Mouse (Mus musculus): ENCODE data around the gene Ssbp3. TPM values are rescaled to one million over a fixed set of nuclear protein-coding genes. Genes with fewer than 3 reads are reported as not detected.

Gene Ssbp3
- polyA plus RNA-seq, 1 experiment from 2014 or later, result 43.3 TPM

DNA sequence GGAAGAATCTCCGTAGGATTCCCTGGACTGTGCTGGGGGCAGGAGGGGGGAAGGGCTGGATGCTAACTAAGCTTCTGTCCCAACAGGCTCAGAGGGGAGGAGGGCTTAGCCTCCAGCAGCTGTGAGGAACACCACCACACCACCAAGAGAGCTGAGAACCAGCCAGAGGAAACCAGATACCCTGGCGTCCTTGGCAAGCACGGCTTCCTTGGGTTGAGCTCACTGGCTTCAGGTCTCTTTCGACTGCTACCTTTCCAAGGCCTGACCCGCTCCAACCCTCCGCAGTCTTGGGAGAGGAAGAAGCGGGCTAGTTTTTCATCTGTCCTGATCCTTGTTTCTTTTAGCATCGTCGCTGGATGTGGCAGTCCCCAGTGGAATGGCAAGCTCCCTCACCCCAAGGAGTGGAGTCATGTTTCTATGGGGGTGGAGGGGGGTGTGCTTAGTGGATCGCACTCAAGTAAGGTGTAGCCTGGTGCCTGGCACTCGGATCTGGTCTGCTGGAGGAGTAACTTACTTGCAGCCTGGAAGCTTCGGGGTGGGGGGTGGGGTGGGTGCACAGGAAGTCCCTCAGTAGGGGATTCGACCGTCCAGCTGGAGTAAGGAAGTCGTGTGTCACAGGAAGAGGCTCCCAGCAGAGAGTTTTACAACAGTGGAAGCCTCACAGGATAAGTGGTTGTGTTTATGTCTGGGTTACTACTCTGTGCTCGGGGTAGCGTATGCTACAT is 2.6 kb upstream of the Ssbp3 start:
- Histone ChIP-seq H3K27ac (replicated peaks in 1 of 2; ENCODE audit: control insufficient read depth in 1 of 2, insufficient read depth in 1 of 2, low read depth in 2 of 2, low read length in 2 of 2) (peak overlapping the region; percentile 77 to 95), H3K9me3 (ENCODE audit: control insufficient read depth, low read length) (no peaks in the 10 kb centered on the region), H3K4me3 (ENCODE audit: control insufficient read depth in 1 of 2, insufficient read depth in 1 of 2, low read depth in 1 of 2, low read length in 2 of 2) (peak overlapping the region in 1 of 2 experiments; percentile 8; a peak in 1 of 4 replicates), H3K9ac (ENCODE audit: low read length) (peak overlapping the region; percentile 54; the same call in 1 of the 2 replicates), H3K27me3 (ENCODE audit: control insufficient read depth, insufficient read depth, low read length) (no peaks in the 10 kb centered on the region), H3K4me1 (ENCODE audit: control insufficient read depth in 2 of 2, insufficient read depth in 2 of 2, low read length in 2 of 2) (peaks cover 28 to 37% of the 10 kb centered on the region in 2 experiments), H3K36me3 (ENCODE audit: control insufficient read depth, insufficient read depth, low read length) (no peaks in the 10 kb centered on the region), H3K4me2 (ENCODE audit: low read length) (peak overlapping the region; percentile 92)
- no peak for ATAC-seq (ENCODE audit: insufficient number of reproducible peaks, insufficient read depth, low FRiP score, low read depth)
- 11% methylated on average over 17 of the region's 17 CpGs for WGBS

DNA sequence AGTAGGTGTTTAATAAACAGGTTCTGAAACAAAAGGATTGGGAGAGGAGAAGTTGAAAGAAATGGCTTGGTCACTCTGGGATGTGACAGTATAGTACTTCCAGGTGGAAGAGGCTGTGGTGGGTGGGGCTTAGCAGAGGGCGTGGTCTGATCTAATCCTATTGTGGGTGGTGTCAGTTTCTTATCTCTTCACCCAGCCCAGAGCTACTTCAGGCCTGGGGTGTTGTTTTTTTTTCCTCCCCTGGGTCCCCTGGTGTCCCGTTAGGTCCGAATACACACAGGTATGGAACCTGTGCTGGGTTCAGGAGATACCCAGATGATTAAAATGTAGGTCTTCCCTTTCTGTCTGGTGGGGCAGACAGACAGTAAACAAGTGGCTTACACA is 2.1 kb upstream of the Ssbp3 start:
- no peak for ATAC-seq (ENCODE audit: insufficient number of reproducible peaks, insufficient read depth, low FRiP score, low read depth)

DNA sequence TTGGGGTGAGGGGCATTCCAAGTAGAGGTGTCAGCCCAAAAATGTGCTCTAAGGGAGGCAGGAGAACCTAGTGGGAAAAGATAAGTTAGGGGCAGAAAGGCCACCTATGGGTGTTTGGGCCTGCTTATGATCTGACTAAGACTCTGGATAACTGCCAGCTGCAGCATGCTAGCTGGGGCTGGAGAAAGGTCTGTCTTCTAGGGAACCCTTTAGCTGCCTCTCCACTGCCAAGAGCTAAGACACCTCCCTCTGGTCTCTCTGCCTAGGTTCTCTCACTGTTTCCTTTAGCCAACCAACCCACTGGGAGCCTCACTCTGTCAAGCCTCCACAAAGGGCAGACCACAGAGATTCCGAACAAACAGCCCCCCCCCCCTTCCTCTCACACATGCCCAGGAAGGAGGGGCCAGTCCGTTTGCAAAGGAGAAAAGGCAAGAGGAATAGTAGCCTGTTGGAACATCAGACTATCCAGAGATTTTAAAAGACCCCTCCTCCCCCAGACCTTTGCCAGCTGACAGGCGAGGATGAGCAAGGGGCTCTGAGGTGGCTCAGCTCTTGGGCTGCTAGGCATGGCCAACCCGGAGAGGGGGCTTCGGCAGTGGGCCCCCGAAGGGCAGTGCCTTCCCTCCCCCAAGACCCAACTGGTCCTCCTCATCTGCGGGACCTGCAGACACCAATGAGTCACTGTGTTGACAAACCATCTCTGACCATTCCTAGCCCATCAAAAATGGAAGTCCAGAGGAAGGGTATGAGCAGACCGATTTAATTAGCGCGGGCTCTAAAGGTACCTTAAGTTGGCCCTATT is 1.4 kb upstream of the Ssbp3 start:
- peaks cover 3% of the 10 kb centered on the region for H3K36me3 ChIP-seq (ENCODE audit: control insufficient read depth, insufficient read depth, low read length)
- H3K4me1 ChIP-seq (ENCODE audit: control insufficient read depth in 2 of 2, insufficient read depth in 2 of 2, low read length in 2 of 2), result peaks cover 40 to 50% of the 10 kb centered on the region in 2 experiments
- H3K4me3 ChIP-seq (ENCODE audit: control insufficient read depth in 1 of 2, insufficient read depth in 1 of 2, low read depth in 1 of 2, low read length in 2 of 2), result peak overlapping the region; percentile 13 to 98; a peak in 3 of 4 replicates
- H3K27me3 ChIP-seq (ENCODE audit: control insufficient read depth, insufficient read depth, low read length), result no peaks in the 10 kb centered on the region
- H3K4me2 ChIP-seq (ENCODE audit: low read length), result peak overlapping the region; percentile 92
- 11% methylated on average over 10 of the region's 10 CpGs for WGBS
- H3K27ac ChIP-seq (replicated peaks in 1 of 2; ENCODE audit: control insufficient read depth in 1 of 2, insufficient read depth in 1 of 2, low read depth in 2 of 2, low read length in 2 of 2), result peak overlapping the region; percentile 77 to 95
- H3K9ac ChIP-seq (ENCODE audit: low read length), result peak overlapping the region; percentile 66
- no peaks in the 10 kb centered on the region for H3K9me3 ChIP-seq (ENCODE audit: control insufficient read depth, low read length)
- peak; percentile 19; the same call in 1 of the 2 replicates for ATAC-seq (ENCODE audit: insufficient number of reproducible peaks, insufficient read depth, low FRiP score, low read depth)

More for the DNA sequence above, 2.1 kb upstream of the Ssbp3 start:
- no peak overlapping the region for H3K4me3 ChIP-seq (ENCODE audit: control insufficient read depth in 1 of 2, insufficient read depth in 1 of 2, low read depth in 1 of 2, low read length in 2 of 2)
- H3K9me3 ChIP-seq (ENCODE audit: control insufficient read depth, low read length), result no peaks in the 10 kb centered on the region
- no peaks in the 10 kb centered on the region for H3K27me3 ChIP-seq (ENCODE audit: control insufficient read depth, insufficient read depth, low read length)
- H3K27ac ChIP-seq (replicated peaks in 1 of 2; ENCODE audit: control insufficient read depth in 1 of 2, insufficient read depth in 1 of 2, low read depth in 2 of 2, low read length in 2 of 2), result peak overlapping the region; percentile 77 to 95
- H3K4me2 ChIP-seq (ENCODE audit: low read length), result peak overlapping the region; percentile 92
- H3K4me1 ChIP-seq (ENCODE audit: control insufficient read depth in 2 of 2, insufficient read depth in 2 of 2, low read length in 2 of 2), result peaks cover 34 to 43% of the 10 kb centered on the region in 2 experiments
- H3K36me3 ChIP-seq (ENCODE audit: control insufficient read depth, insufficient read depth, low read length), result no peaks in the 10 kb centered on the region
- no peak overlapping the region for H3K9ac ChIP-seq (ENCODE audit: low read length)
- WGBS, result 25% methylated on average over 3 of the region's 3 CpGs

DNA sequence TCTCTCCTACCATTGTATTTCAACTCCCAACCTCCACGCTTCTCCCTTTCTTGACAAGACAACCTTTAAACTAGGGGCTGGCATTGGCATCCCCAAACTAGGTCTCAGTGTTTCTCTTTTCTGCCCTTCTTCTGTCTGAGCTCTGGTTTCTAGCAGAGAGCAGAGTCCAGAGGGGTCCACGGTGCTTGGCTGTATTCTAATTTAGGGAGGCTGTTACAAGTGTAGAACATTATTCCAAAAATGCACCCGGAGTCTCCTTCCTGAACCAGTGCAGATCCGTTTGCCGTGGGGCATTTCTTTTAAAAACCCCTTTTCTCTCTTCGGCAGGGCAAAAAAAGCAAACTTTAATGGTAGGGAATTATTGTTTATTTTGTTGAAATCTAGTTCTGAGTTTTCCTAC is 704 bp upstream of the Ssbp3 start:
- peak overlapping the region; percentile 92 for H3K4me2 ChIP-seq (ENCODE audit: low read length)
- peaks cover 44 to 57% of the 10 kb centered on the region in 2 experiments for H3K4me1 ChIP-seq (ENCODE audit: control insufficient read depth in 2 of 2, insufficient read depth in 2 of 2, low read length in 2 of 2)
- H3K27me3 ChIP-seq (ENCODE audit: control insufficient read depth, insufficient read depth, low read length), result no peaks in the 10 kb centered on the region
- H3K27ac ChIP-seq (replicated peaks in 1 of 2; ENCODE audit: control insufficient read depth in 1 of 2, insufficient read depth in 1 of 2, low read depth in 2 of 2, low read length in 2 of 2), result peak overlapping the region; percentile 77 to 95
- 4% methylated on average over 6 of the region's 6 CpGs for WGBS
- H3K9ac ChIP-seq (ENCODE audit: low read length), result peak overlapping the region; percentile 66; the same call in 1 of the 2 replicates
- peak overlapping the region; percentile 11 to 98 for H3K4me3 ChIP-seq (ENCODE audit: control insufficient read depth in 1 of 2, insufficient read depth in 1 of 2, low read depth in 1 of 2, low read length in 2 of 2)
- peaks cover 9% of the 10 kb centered on the region for H3K36me3 ChIP-seq (ENCODE audit: control insufficient read depth, insufficient read depth, low read length)
- H3K9me3 ChIP-seq (ENCODE audit: control insufficient read depth, low read length), result no peaks in the 10 kb centered on the region
- no peak for ATAC-seq (ENCODE audit: insufficient number of reproducible peaks, insufficient read depth, low FRiP score, low read depth)

DNA sequence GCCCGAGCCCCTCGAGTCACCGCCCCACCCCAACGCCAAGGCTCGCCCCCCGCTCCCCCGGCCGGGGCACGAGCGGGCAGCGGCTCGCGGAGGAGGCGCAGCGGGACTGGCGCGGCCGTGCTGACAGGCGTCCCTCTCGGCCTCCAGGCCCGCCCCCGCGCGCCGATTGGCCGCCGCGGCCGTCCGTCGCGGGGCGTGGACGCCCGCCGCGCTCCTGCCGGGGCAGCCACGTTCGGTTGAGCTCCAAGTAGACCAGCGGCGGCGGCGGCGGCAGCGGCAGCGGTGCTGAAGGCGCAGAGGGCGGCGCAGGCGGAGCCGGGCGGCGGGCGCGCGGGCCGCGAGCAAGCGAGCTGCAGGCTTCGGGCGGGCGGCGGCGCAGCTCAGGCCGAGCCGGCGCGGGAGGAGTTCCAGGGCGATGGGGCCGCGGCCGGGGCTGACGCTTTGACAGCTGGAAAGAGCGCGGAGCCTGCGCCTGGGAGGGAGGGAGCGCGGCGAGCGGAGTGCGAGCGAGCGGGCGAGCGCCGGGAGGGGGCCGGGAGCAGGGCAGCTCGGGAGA is 823 bp downstream of the Ssbp3 start:
- peak; percentile 75 for ATAC-seq (ENCODE audit: insufficient number of reproducible peaks, insufficient read depth, low FRiP score, low read depth)
- Histone ChIP-seq H3K4me2 (ENCODE audit: low read length) (peak overlapping the region; percentile 92), H3K27ac (replicated peaks in 1 of 2; ENCODE audit: control insufficient read depth in 1 of 2, insufficient read depth in 1 of 2, low read depth in 2 of 2, low read length in 2 of 2) (peak overlapping the region; percentile 95), H3K9me3 (ENCODE audit: control insufficient read depth, low read length) (no peaks in the 10 kb centered on the region), H3K4me1 (ENCODE audit: control insufficient read depth in 2 of 2, insufficient read depth in 2 of 2, low read length in 2 of 2) (peaks cover 44 to 61% of the 10 kb centered on the region in 2 experiments), H3K4me3 (ENCODE audit: control insufficient read depth in 1 of 2, insufficient read depth in 1 of 2, low read depth in 1 of 2, low read length in 2 of 2) (peak overlapping the region; percentile 96 to 98), H3K36me3 (ENCODE audit: control insufficient read depth, insufficient read depth, low read length) (peaks cover 25% of the 10 kb centered on the region), H3K9ac (ENCODE audit: low read length) (peak overlapping the region; percentile 99), H3K27me3 (ENCODE audit: control insufficient read depth, insufficient read depth, low read length) (no peaks in the 10 kb centered on the region)
- WGBS, result under 1% methylated on average over 79 of the region's 89 CpGs

DNA sequence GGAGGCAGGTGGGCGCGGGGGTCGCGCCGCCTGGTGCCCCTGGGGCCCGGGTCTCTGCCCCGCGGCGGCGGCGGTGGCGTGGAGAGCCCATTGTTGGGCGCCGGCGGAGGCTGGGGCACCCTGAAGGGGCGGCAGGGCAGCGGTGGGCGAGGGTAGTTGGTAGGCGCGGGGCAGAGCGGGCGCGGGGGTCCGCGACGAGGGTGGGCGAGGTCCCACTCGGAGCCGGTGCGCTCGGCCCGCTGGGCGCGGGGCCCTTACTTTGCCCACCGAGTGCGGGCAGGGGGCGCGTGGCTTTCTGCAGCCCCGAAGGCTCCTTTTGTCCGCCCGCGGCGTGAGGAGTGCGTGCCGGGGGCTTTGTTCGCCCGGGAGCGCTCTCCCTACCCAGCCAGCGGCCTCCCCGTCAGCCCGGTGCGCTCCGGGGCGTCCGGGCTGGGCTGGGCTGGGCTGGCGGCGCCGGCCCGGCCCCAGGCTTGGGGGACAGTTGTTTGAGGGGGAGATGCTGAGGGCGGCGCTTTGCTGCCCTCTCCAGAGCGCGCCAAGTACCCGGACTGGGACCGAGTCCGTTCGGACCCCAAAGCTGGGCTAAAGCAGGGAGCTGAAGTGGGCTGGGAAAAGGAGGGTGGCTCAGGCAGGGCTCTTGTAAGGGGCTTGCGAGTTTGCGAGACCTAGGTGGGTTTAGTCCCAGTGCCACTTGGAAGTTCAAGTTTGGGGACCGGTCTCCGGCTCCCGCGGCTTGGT is 1.6 kb downstream of the Ssbp3 start:
- WGBS, result 1% methylated on average over 52 of the region's 73 CpGs
- peaks cover 42 to 54% of the 10 kb centered on the region in 2 experiments for H3K4me1 ChIP-seq (ENCODE audit: control insufficient read depth in 2 of 2, insufficient read depth in 2 of 2, low read length in 2 of 2)
- H3K27ac ChIP-seq (replicated peaks in 1 of 2; ENCODE audit: control insufficient read depth in 1 of 2, insufficient read depth in 1 of 2, low read depth in 2 of 2, low read length in 2 of 2), result peak overlapping the region; percentile 63 to 95; a peak in 3 of 4 replicates
- peak overlapping the region; percentile 96 to 98 for H3K4me3 ChIP-seq (ENCODE audit: control insufficient read depth in 1 of 2, insufficient read depth in 1 of 2, low read depth in 1 of 2, low read length in 2 of 2)
- H3K27me3 ChIP-seq (ENCODE audit: control insufficient read depth, insufficient read depth, low read length), result no peaks in the 10 kb centered on the region
- H3K4me2 ChIP-seq (ENCODE audit: low read length), result peak overlapping the region; percentile 92
- ATAC-seq (ENCODE audit: insufficient number of reproducible peaks, insufficient read depth, low FRiP score, low read depth), result no peak
- H3K36me3 ChIP-seq (ENCODE audit: control insufficient read depth, insufficient read depth, low read length), result peaks cover 33% of the 10 kb centered on the region
- H3K9me3 ChIP-seq (ENCODE audit: control insufficient read depth, low read length), result no peaks in the 10 kb centered on the region
- peak overlapping the region; percentile 99 for H3K9ac ChIP-seq (ENCODE audit: low read length)

DNA sequence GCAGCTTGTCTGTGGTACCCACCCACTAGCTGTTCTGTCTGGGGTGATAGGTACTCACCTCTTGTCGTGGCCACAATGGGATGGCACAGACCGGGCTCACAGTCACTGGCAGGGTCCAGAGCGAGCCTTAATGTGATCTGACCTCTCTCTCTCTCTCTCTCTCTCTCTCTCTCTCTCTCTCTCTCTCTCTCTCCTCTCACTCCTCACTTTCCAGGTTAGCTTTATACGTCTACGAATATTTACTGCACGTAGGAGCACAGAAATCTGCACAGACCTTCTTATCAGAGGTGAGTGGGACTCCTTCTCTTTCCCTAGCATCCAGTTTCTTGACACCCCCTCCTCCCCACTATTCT is 2.2 kb downstream of the Ssbp3 start:
- Histone ChIP-seq H3K36me3 (ENCODE audit: control insufficient read depth, insufficient read depth, low read length) (peaks cover 38% of the 10 kb centered on the region), H3K9ac (ENCODE audit: low read length) (peak overlapping the region; percentile 99), H3K27me3 (ENCODE audit: control insufficient read depth, insufficient read depth, low read length) (no peaks in the 10 kb centered on the region), H3K4me2 (ENCODE audit: low read length) (peak overlapping the region; percentile 92), H3K4me3 (ENCODE audit: control insufficient read depth in 1 of 2, insufficient read depth in 1 of 2, low read depth in 1 of 2, low read length in 2 of 2) (peak overlapping the region; percentile 96 to 98), H3K4me1 (ENCODE audit: control insufficient read depth in 2 of 2, insufficient read depth in 2 of 2, low read length in 2 of 2) (peaks cover 37 to 49% of the 10 kb centered on the region in 2 experiments), H3K27ac (replicated peaks in 1 of 2; ENCODE audit: control insufficient read depth in 1 of 2, insufficient read depth in 1 of 2, low read depth in 2 of 2, low read length in 2 of 2) (peak overlapping the region in 1 of 2 experiments; percentile 95; a peak in 2 of 4 replicates), H3K9me3 (ENCODE audit: control insufficient read depth, low read length) (no peaks in the 10 kb centered on the region)
- ATAC-seq (ENCODE audit: insufficient number of reproducible peaks, insufficient read depth, low FRiP score, low read depth), result no peak
- 4% methylated on average over 6 of the region's 6 CpGs for WGBS

Data from heart, embryonic 14.5 days (tissue).